Mouse (Mus musculus): ENCODE measurements around the gene Thegl. TPM values are rescaled to one million over a fixed set of nuclear protein-coding genes. Genes with fewer than 3 reads are reported as not detected.
A peak's percentile ranks its signal among the peaks of the same experiment; 100 is the strongest.

The Thegl gene
- total RNA-seq, 2 experiments from 2014 or later: 0.29 to 0.39 TPM

- intact Hi-C loops (cut with DNase I): no loop called here
- no peak for DNase-seq (ENCODE audit: low spot score in 2 of 2)
Measured at GRCm38 (mm10) chr5:77038451-77038850, 22.6 kb downstream of the Thegl start.

GRCm38 (mm10) chr5:77039391-77039790 lies 23.6 kb downstream of the Thegl start:
- no peak for DNase-seq (ENCODE audit: low spot score in 2 of 2)
- intact Hi-C loops (cut with DNase I): no loop called here

GRCm38 (mm10) chr5:77044362-77044761 lies 28.5 kb downstream of the Thegl start:
- intact Hi-C loops (cut with DNase I): no loop called here
- DNase-seq (ENCODE audit: low spot score in 2 of 2): no peak

GRCm38 (mm10) chr5:77052616-77053015 lies 36.8 kb downstream of the Thegl start:
- intact Hi-C loops (cut with DNase I): no loop called here
- DNase-seq (ENCODE audit: low spot score in 2 of 2): no peak

GRCm38 (mm10) chr5:77056881-77057440 lies 41.1 kb downstream of the Thegl start:
- peak in 1 of 2 experiments; percentile 23 for DNase-seq (ENCODE audit: low spot score in 2 of 2)
- intact Hi-C loops (cut with DNase I): no loop called here

- intact Hi-C loops (cut with DNase I): no loop called here
- DNase-seq (ENCODE audit: low spot score in 2 of 2): no peak
Measured at GRCm38 (mm10) chr5:77060363-77060762, 44.5 kb downstream of the Thegl start.

GRCm38 (mm10) chr5:77061372-77062038 lies 45.7 kb downstream of the Thegl start:
- intact Hi-C loops (cut with DNase I): no loop called here
- DNase-seq (ENCODE audit: low spot score in 2 of 2): peak; percentile 55 to 57

- DNase-seq (ENCODE audit: low spot score in 2 of 2): no peak
- intact Hi-C loops (cut with DNase I): no loop called here
Measured at GRCm38 (mm10) chr5:77067321-77067720, 51.5 kb downstream of the Thegl start.

- intact Hi-C loops (cut with DNase I): loop anchor here (5.0 kb wide), 1 partner anchor 101 kb away; no protein-coding TSS in a partner anchor
- DNase-seq (ENCODE audit: low spot score in 2 of 2): no peak
Measured at GRCm38 (mm10) chr5:77070987-77071386, 55.2 kb downstream of the Thegl start.

GRCm38 (mm10) chr5:77071626-77072025 lies 55.8 kb downstream of the Thegl start:
- DNase-seq (ENCODE audit: low spot score in 2 of 2): no peak
- intact Hi-C loops (cut with DNase I): loop anchor here (5.0 kb wide), 1 partner anchor 101 kb away; no protein-coding TSS in a partner anchor

GRCm38 (mm10) chr5:77073794-77074193 lies 58.0 kb downstream of the Thegl start:
- intact Hi-C loops (cut with DNase I): loop anchor here (5.0 kb wide), 1 partner anchor 99 kb away; no protein-coding TSS in a partner anchor
- no peak for DNase-seq (ENCODE audit: low spot score in 2 of 2)

GRCm38 (mm10) chr5:77074914-77075313 lies 59.1 kb downstream of the Thegl start:
- intact Hi-C loops (cut with DNase I): loop anchor here (5.0 kb wide), 1 partner anchor 97 kb away; no protein-coding TSS in a partner anchor
- peak; percentile 61 to 67 for DNase-seq (ENCODE audit: low spot score in 2 of 2)

- intact Hi-C loops (cut with DNase I): no loop called here
- no peak for DNase-seq (ENCODE audit: low spot score in 2 of 2)
Measured at GRCm38 (mm10) chr5:77075951-77076350, 60.1 kb downstream of the Thegl start.

- intact Hi-C loops (cut with DNase I): no loop called here
- DNase-seq (ENCODE audit: low spot score in 2 of 2): no peak
Measured at GRCm38 (mm10) chr5:77080761-77081160, 64.9 kb downstream of the Thegl start.

- intact Hi-C loops (cut with DNase I): no loop called here
- DNase-seq (ENCODE audit: low spot score in 2 of 2): no peak
Measured at GRCm38 (mm10) chr5:77082735-77083134, 66.9 kb downstream of the Thegl start.

GRCm38 (mm10) chr5:77084418-77084817 lies 68.6 kb downstream of the Thegl start:
- intact Hi-C loops (cut with DNase I): no loop called here
- no peak for DNase-seq (ENCODE audit: low spot score in 2 of 2)

GRCm38 (mm10) chr5:77085753-77086450 lies 70.1 kb downstream of the Thegl start:
- intact Hi-C loops (cut with DNase I): no loop called here
- DNase-seq (ENCODE audit: low spot score in 2 of 2): no peak

GRCm38 (mm10) chr5:77086541-77086940 lies 70.7 kb downstream of the Thegl start:
- intact Hi-C loops (cut with DNase I): no loop called here
- no peak for DNase-seq (ENCODE audit: low spot score in 2 of 2)

- DNase-seq (ENCODE audit: low spot score in 2 of 2): no peak
- intact Hi-C loops (cut with DNase I): no loop called here
Measured at GRCm38 (mm10) chr5:77087122-77087521, 71.3 kb downstream of the Thegl start.

GRCm38 (mm10) chr5:77089294-77089693 lies 73.5 kb downstream of the Thegl start:
- intact Hi-C loops (cut with DNase I): no loop called here
- DNase-seq (ENCODE audit: low spot score in 2 of 2): peak; percentile 30 to 38

- no peak for DNase-seq (ENCODE audit: low spot score in 2 of 2)
- intact Hi-C loops (cut with DNase I): loop anchor here (5.0 kb wide), 1 partner anchor 77 kb away; no protein-coding TSS in a partner anchor
Measured at GRCm38 (mm10) chr5:77089901-77090300, 74.1 kb downstream of the Thegl start.
